Mouse (Mus musculus) ES-Bruce4 (cell line): ENCODE results near the gene Hoxc10.

ENCODE experiments used
- CTCF ChIP-seq: IDR thresholded peaks from one replicate; pipeline ENCODE4 v1.8.1; 2011; ENCODE audit warnings: low read depth, low read length
- EP300 ChIP-seq: IDR thresholded peaks from 2 replicates; pipeline ENCODE4 v1.6.1; 2011; ENCODE audit warnings: low read depth, low read length; ENCODE audit not compliant: insufficient read depth
- POLR2A ChIP-seq: IDR thresholded peaks from one replicate; pipeline ENCODE4 v1.8.1; 2011; ENCODE audit warnings: low read length; ENCODE audit not compliant: insufficient read depth

DNA sequence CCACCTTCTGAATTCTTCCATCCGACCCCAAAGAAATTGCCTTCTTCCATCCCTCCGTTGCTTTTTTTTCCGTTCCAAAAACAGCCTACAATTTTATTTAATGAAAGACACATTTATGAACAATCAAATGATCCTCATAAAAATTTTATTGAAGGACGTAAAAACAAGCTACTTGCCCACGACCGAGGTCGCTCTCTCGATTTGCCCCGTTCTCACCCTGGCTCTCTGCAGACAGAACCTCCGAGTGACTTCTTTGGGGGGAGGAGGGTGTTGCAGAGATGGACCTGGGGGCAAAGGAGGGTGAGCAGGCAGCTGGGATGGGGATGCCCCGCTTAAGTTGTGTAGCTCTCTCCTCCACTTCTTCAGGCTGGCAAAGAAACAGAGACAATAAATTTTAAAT, 13.8 kb downstream of the Hoxc10 start:
- no peak for TF ChIP-seq CTCF
- no peak for TF ChIP-seq POLR2A
- no peak for TF ChIP-seq EP300
